Mouse (Mus musculus) heart, postnatal 4 days (tissue): Measurements from ENCODE around the gene C1qb. TPM values are rescaled to one million over a fixed set of nuclear protein-coding genes. Genes with fewer than 3 reads are reported as not detected.

Source experiments
- DNase-seq: peaks from one replicate; pipeline ENCODE4 v3.0.0; 2021
- total RNA-seq, 2 experiments: library from RNA; stranded (reverse); gene quantifications; 2 replicates each; pipeline ENCODE4 v1.2.3; 2021

C1qb gene
- total RNA-seq, 2 experiments from 2014 or later, result 14.6 to 17.9 TPM

- peak; percentile 56 for DNase-seq
Measured at GRCm38 (mm10) chr4:136893691-136894543, 7.9 kb upstream of the C1qb start.

- DNase-seq, result no peak
Measured at GRCm38 (mm10) chr4:136892811-136893210, 6.8 kb upstream of the C1qb start, which contains the start of gene C1qc. TSS of gene C1qc (minus strand) at chr4:136893065.

DNA sequence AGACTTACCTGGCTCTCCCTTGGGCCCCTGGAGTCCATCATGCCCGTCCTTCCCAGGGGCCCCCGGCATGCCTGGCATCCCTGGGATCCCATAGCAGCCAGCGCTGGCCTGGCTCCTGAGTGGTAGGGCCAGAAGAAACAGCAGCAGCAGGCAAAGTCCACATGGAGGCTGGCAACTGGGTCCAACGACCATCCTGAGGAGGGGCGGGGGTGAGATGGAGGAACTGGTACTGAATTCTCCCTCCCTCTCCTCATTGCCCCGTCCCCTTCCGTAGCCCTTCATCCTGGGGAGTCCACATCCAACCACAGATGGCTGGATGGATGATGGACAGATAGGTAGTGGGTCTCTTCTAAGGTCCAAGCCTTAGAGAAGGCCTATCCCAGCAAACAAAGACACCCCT is 6.4 kb upstream of the C1qb start:
- no peak for DNase-seq

GRCm38 (mm10) chr4:136891115-136891514 is 5.1 kb upstream of the C1qb start:
- no peak for DNase-seq

GRCm38 (mm10) chr4:136889981-136890380 is 4.0 kb upstream of the C1qb start:
- DNase-seq, result no peak

DNA sequence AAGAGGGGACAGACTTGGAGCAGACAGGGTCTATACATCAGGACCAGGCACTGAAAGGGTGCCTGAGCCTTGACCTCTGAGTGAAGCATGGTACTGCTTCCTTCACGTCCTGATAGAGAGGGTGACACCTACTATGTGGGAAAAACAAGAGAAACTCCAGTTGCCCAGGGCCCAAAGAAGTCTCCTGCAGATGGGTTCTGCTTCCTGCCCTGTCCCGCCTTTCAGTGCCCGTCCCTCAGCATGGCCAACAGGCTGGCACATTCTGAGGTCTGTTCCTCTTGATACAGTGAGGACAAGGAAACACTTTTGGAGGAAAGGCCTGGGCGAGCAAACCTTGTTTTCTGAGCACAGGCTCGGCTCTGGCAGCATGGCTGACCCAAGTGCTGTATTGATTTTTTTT is 1.7 kb upstream of the C1qb start:
- DNase-seq, result no peak

GRCm38 (mm10) chr4:136878601-136879000 is 7.4 kb downstream of the C1qb start:
- no peak for DNase-seq

- DNase-seq, result no peak
Measured at GRCm38 (mm10) chr4:136878171-136878570, 7.8 kb downstream of the C1qb start.

- DNase-seq, result peak; percentile 71
Measured at GRCm38 (mm10) chr4:136876971-136877370, 9.0 kb downstream of the C1qb start.

DNA sequence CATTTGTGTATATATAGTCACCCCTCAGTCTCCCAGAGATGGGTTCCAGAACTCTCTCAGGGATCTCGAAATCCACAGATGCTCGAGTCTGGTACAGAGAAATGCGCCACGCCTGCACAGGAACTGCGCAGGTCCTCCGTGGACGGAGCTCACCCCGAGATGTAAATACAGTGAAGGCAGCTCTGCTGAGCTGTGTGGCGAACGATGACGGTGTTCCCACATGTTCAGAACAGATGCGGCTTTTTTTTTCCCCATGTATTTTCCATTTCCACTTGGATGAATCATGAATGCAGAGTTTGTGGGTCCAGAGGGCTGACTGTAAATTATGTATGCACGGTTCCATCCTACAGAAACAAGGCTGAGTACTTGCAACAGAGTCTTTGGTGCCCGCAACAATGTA is 11.0 kb downstream of the C1qb start:
- no peak for DNase-seq

GRCm38 (mm10) chr4:136868371-136868770 is 17.6 kb downstream of the C1qb start:
- DNase-seq, result no peak

DNA sequence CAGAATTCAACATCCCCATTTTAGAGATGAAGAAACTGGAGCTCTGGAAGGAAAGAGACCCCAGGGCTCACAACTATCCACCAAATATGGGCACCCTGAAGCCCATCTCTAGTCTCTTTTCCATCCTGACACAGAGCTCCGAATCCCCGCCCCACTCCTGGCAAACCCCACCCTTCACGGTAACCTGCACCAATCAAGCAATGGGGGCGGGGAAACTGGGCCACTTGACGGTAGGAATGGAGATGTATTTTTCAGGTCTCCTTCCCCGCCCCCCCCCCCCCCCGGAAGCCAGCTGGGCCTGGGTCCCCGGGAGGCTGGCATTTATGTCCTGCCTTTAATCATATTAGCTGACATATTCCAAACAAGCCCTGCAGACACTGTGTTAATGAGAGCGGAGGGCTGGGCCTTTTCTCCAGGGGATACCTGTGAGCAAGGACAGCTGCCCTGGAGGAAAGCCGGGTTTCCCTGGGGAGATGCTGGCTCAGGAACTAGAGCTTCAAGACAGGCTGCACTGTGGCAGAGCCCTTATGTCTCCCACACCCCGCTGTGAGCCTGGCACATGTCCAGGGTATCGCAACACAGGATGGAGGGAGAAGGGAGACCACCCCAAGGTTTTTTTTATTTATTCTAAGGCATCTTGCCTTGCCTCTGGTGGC is 18.2 kb downstream of the C1qb start:
- no peak for DNase-seq

DNA sequence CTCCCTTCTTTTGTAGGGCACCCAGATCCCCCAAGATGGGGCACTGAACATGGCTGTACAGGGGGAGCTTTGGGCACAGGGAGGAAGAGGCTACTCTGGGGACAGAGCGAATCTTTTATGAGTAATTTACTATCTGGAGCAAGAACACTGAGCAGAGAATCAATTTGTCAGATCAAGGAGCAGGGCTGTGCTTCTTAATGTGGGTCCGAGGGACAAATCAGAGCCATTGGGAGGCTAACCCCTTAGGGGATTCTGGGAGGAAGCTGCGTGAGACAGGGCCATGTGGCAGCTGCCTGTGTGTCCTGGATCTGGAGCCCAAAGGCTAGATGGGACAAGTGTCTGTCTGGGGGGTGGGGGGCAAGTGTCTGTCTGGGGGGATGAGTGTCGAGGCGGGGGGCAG is 20.5 kb downstream of the C1qb start:
- no peak for DNase-seq

DNA sequence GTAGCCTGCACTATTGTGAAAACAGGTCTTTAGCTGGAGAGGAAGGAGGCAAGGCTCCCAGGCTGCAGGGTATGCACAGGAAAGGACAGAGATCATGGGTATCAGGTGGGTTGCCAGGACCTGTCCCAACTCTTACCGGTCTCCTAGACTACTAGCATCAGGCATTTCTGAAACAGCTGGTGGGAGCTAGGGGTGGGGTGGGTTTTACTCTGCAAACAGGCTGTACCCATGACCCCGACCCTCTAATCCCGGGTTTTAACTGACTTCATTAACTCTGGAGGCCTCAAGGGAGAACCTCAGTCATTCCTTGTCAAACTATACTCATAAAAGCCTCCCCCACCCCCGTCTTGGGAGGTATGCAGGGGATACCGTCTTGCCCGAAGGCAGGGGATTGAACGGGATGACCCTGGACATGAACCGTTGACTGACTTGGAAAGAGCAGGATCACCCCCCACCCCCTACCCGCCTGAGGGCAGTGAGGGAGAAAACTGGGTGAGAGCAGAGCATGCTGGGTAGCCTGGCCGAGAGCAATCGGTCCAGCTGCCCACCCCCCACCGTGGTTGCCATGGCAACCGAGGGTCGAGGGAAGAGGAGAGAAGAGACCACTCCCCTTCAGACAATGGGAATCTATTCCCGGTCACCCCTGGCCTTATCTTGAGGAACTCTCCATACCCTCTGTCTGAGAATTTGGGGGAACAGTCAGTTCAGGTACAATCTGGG is 21.1 kb downstream of the C1qb start:
- DNase-seq, result no peak

DNA sequence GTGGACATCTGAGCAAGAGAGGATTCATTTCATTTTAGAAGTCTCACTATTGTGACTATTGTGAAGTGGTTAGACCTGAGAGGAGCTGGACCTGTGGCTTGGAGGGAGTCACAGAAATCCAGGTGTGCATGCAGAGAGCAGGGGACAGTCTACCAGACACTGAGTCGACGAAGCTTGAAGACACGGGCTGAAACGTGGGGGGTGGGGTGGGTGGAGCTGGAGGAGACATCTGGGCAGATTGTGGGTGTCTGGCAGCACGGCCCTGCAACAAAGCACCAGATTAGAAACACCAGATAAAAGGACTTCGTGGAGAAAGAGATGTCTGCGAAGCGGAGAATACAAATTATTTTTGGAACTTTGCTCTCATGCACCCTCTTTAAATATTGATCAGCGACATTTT is 22.5 kb downstream of the C1qb start:
- no peak for DNase-seq

GRCm38 (mm10) chr4:136862411-136862810 is 23.6 kb downstream of the C1qb start:
- no peak for DNase-seq

DNA sequence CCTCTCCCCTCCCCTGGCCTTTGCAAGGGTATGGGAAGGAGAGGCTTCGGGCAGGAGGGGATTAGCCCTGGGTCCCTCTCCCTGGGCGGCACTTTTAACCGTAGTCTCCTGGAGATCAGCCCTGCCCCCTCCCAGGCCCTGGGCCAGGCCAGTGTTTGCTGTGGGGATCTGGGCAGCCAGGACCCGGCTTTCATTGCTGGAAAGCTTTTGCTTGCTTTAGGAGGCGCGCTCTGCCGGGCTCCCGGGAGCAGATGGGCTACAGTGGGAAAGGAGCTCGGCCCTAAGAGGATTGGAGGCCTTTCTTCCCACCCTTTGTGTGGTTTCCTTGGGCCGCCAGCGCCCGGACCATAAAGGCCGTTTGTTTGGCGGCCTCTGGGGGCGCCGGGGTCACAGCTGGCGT is 24.2 kb downstream of the C1qb start:
- no peak for DNase-seq

- no peak for DNase-seq
Measured at GRCm38 (mm10) chr4:136860022-136860421, 26.0 kb downstream of the C1qb start.

DNA sequence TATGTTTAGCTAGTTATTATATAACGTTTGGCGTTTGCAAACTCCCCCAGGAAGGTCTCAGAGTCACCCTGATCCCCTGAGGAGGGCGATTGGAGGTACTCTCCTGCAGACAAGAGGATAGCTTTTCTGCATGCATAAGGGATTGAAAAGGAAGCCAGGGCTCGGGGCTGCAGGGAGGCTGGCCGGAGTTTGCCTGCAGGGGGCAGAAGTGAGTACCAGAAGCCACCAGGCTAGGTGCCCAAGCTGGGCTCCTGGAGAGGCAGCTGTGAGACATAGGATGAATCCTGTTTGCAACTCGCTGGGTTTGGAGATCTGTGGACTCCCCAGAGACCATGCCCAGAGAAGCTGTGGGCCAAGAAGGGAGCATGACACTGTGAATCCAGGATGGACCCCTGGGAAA is 30.9 kb downstream of the C1qb start:
- DNase-seq, result peak; percentile 19

DNA sequence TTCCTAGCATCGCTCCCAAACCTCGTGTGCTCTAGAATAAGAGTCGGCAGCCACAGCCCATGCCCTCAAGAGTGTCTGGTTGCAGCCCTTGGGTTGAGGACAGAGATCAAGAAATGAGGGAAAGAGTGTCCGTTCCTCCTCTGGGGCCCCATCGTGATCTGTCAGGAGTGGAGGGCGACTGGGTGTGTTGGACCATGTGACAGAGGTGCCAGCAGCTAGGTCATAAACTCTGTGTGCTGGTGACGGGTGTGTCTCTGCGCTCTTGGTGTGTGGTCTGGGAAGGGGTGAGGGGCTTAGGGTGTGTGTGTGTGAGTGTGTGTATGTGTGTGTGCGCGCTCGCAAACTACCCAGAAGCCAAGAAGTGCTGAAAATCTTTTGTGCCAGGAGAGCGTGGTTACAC is 33.0 kb downstream of the C1qb start:
- no peak for DNase-seq

GRCm38 (mm10) chr4:136852119-136852518 is 33.9 kb downstream of the C1qb start:
- DNase-seq, result no peak

DNA sequence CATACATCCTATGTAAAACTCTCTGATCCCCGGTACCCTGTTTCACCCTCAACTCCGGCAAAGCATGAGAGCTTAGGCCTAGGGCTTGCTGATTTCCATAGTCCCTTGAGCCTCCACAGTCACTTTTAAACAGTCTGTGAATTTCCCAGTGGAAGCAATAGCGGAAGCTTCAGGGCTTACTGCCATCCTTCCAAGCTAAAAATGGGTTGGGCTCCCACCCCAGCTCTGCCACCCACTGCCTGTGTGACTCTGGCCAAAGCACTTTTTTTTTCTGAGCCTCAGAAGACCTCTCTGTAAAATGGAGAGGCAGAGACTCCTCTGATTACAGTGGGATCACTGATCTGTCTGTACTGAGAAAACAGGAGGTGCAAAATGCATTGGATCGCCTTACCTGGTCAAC is 37.4 kb downstream of the C1qb start:
- no peak for DNase-seq

- no peak for DNase-seq
Measured at GRCm38 (mm10) chr4:136847166-136847565, 38.8 kb downstream of the C1qb start.
